Mouse (Mus musculus) embryonic facial prominence, embryonic 15.5 days (tissue): ENCODE results near the gene Abcc4. TPM values are rescaled to one million over a fixed set of nuclear protein-coding genes. Genes with fewer than 3 reads are reported as not detected.

Experiments used
- ATAC-seq: fragments of 200-750 bp; cut with Nextera tagmentation; 2 replicates; pipeline ENCODE4 v1.8.0; 2017; ENCODE audit warnings: low read depth, moderate TSS enrichment; ENCODE audit not compliant: insufficient number of reproducible peaks, low FRiP score, low TSS enrichment
- H3K27ac ChIP-seq: fragments of 300-500 bp; sonication (generic); replicated peaks from 2 replicates; pipeline ENCODE4 v1.5.1; 2015; ENCODE audit warnings: mild to moderate bottlenecking, inconsistent platforms
- H3K27me3 ChIP-seq: fragments of 300-500 bp; sonication (generic); 2 replicates; pipeline ENCODE4 v1.6.1; 2015; ENCODE audit warnings: inconsistent platforms
- H3K36me3 ChIP-seq: fragments of 300-500 bp; sonication (generic); 2 replicates; pipeline ENCODE4 v1.6.1; 2015; ENCODE audit warnings: mild to moderate bottlenecking, inconsistent platforms
- H3K4me1 ChIP-seq: fragments of 300-500 bp; sonication (generic); 2 replicates; pipeline ENCODE4 v1.6.1; 2015; ENCODE audit warnings: inconsistent platforms
- H3K4me2 ChIP-seq: fragments of 300-500 bp; sonication (generic); replicated peaks from 2 replicates; pipeline ENCODE4 v1.6.1; 2015; ENCODE audit warnings: mild to moderate bottlenecking, inconsistent platforms
- H3K4me3 ChIP-seq: fragments of 300-500 bp; sonication (generic); replicated peaks from 2 replicates; pipeline ENCODE4 v1.5.1; 2015; ENCODE audit warnings: mild to moderate bottlenecking, inconsistent platforms
- H3K9ac ChIP-seq: fragments of 300-500 bp; sonication (generic); 2 replicates; pipeline ENCODE4 v1.6.1; 2015; ENCODE audit warnings: inconsistent platforms
- H3K9me3 ChIP-seq: fragments of 300-500 bp; sonication (generic); replicated peaks from 2 replicates; pipeline ENCODE4 v1.6.1; 2016; ENCODE audit warnings: inconsistent platforms
- WGBS: fragments of 180-500 bp; shearing (Covaris S2); methylation state at CpG from one replicate; pipeline ENCODE4 v1.1.7; 2015; 5-methylcytosine and 5-hydroxymethylcytosine counted together
- polyA plus RNA-seq: library from polyadenylated mRNA; unstranded; fragments of >200 nt; fragmentation: Nextera tagmentation; extraction: Ambion mirVana; gene quantifications from 2 replicates; pipeline ENCODE4 v1.2.1, GENCODE M21; 2015

The Abcc4 gene
- polyA plus RNA-seq, 1 experiment from 2014 or later, result 4.3 TPM

GRCm38 (mm10) chr14:118491300-118491699 is 214.7 kb downstream of the Abcc4 start:
- Histone ChIP-seq H3K27ac (no peak overlapping the region), H3K9me3 (no peaks in the 10 kb centered on the region), H3K36me3 (no peaks in the 10 kb centered on the region), H3K4me3 (no peak overlapping the region), H3K4me1 (no peaks in the 10 kb centered on the region), H3K27me3 (no peaks in the 10 kb centered on the region), H3K9ac (no peak overlapping the region), H3K4me2 (no peak overlapping the region)
- ATAC-seq, result peak; percentile 63; the same call in 1 of the 2 replicates
- WGBS, result 30% methylated on average over 13 of the region's 13 CpGs

GRCm38 (mm10) chr14:118490525-118490924 is 215.5 kb downstream of the Abcc4 start:
- H3K4me1 ChIP-seq, result no peaks in the 10 kb centered on the region
- no peak for ATAC-seq
- no peak overlapping the region for H3K4me3 ChIP-seq
- WGBS, result 79% methylated on average over 7 of the region's 7 CpGs
- no peak overlapping the region for H3K27ac ChIP-seq
- no peak overlapping the region for H3K9ac ChIP-seq
- no peaks in the 10 kb centered on the region for H3K27me3 ChIP-seq
- no peaks in the 10 kb centered on the region for H3K9me3 ChIP-seq
- no peaks in the 10 kb centered on the region for H3K36me3 ChIP-seq
- H3K4me2 ChIP-seq, result no peak overlapping the region

- WGBS, result 75% methylated on average over 11 of the region's 11 CpGs
- Histone ChIP-seq H3K9me3 (no peaks in the 10 kb centered on the region), H3K4me2 (no peak overlapping the region), H3K9ac (no peak overlapping the region), H3K36me3 (no peaks in the 10 kb centered on the region), H3K4me3 (no peak overlapping the region), H3K27me3 (no peaks in the 10 kb centered on the region), H3K27ac (no peak overlapping the region), H3K4me1 (no peaks in the 10 kb centered on the region)
- no peak for ATAC-seq
These were observed 219.7 kb downstream of the Abcc4 start for GRCm38 (mm10) chr14:118486349-118486748.

- WGBS, result 89% methylated on average over 6 of the region's 6 CpGs
- H3K4me1 ChIP-seq, result no peaks in the 10 kb centered on the region
These were observed 220.4 kb downstream of the Abcc4 start for GRCm38 (mm10) chr14:118485646-118486045.

GRCm38 (mm10) chr14:118482320-118482719 is 223.7 kb downstream of the Abcc4 start:
- H3K27ac ChIP-seq, result no peak overlapping the region
- no peaks in the 10 kb centered on the region for H3K9me3 ChIP-seq
- H3K4me2 ChIP-seq, result no peak overlapping the region
- no peaks in the 10 kb centered on the region for H3K27me3 ChIP-seq
- no peak for ATAC-seq
- no peaks in the 10 kb centered on the region for H3K4me1 ChIP-seq
- H3K36me3 ChIP-seq, result no peaks in the 10 kb centered on the region
- no peak overlapping the region for H3K4me3 ChIP-seq
- no peak overlapping the region for H3K9ac ChIP-seq
- WGBS, result 72% methylated on average over 5 of the region's 5 CpGs

More at GRCm38 (mm10) chr14:118485646-118486045, 220.4 kb downstream of the Abcc4 start:
- H3K4me2 ChIP-seq, result no peak overlapping the region
- H3K4me3 ChIP-seq, result no peak overlapping the region
- H3K27ac ChIP-seq, result no peak overlapping the region
- no peak for ATAC-seq
- H3K9me3 ChIP-seq, result no peaks in the 10 kb centered on the region
- no peak overlapping the region for H3K9ac ChIP-seq
- no peaks in the 10 kb centered on the region for H3K27me3 ChIP-seq
- H3K36me3 ChIP-seq, result no peaks in the 10 kb centered on the region

GRCm38 (mm10) chr14:118481779-118482178 is 224.2 kb downstream of the Abcc4 start:
- no peak overlapping the region for H3K4me3 ChIP-seq
- H3K4me2 ChIP-seq, result no peak overlapping the region
- ATAC-seq, result no peak
- H3K27me3 ChIP-seq, result no peaks in the 10 kb centered on the region
- H3K9me3 ChIP-seq, result no peaks in the 10 kb centered on the region
- no peak overlapping the region for H3K9ac ChIP-seq
- no peak overlapping the region for H3K27ac ChIP-seq
- 66% methylated on average over 5 of the region's 5 CpGs for WGBS
- H3K4me1 ChIP-seq, result no peaks in the 10 kb centered on the region
- H3K36me3 ChIP-seq, result no peaks in the 10 kb centered on the region

GRCm38 (mm10) chr14:118476329-118476728 is 229.7 kb downstream of the Abcc4 start:
- WGBS, result 79% methylated on average over 3 of the region's 3 CpGs
- Histone ChIP-seq H3K4me3 (no peak overlapping the region), H3K27me3 (peaks cover 23% of the 10 kb centered on the region), H3K36me3 (no peaks in the 10 kb centered on the region), H3K4me1 (peaks cover 15% of the 10 kb centered on the region), H3K9ac (no peak overlapping the region), H3K4me2 (no peak overlapping the region), H3K27ac (no peak overlapping the region), H3K9me3 (no peaks in the 10 kb centered on the region)
- no peak for ATAC-seq

- peaks cover 23% of the 10 kb centered on the region for H3K27me3 ChIP-seq
- H3K36me3 ChIP-seq, result no peaks in the 10 kb centered on the region
- no peak overlapping the region for H3K4me3 ChIP-seq
- H3K9ac ChIP-seq, result no peak overlapping the region
- no peak overlapping the region for H3K27ac ChIP-seq
- no peaks in the 10 kb centered on the region for H3K9me3 ChIP-seq
- H3K4me2 ChIP-seq, result no peak overlapping the region
- H3K4me1 ChIP-seq, result peaks cover 15% of the 10 kb centered on the region
- 55% methylated on average over 7 of the region's 7 CpGs for whole genome bisulfite sequencing
- ATAC-seq, result no peak
These were observed 230.9 kb downstream of the Abcc4 start for GRCm38 (mm10) chr14:118475100-118475454.

GRCm38 (mm10) chr14:118474226-118475099 is 231.6 kb downstream of the Abcc4 start:
- Histone ChIP-seq H3K9me3 (no peaks in the 10 kb centered on the region), H3K36me3 (no peaks in the 10 kb centered on the region), H3K27ac (no peak overlapping the region), H3K4me3 (peak overlapping the region; percentile 52), H3K27me3 (peaks cover 23% of the 10 kb centered on the region), H3K9ac (no peak overlapping the region), H3K4me1 (peaks cover 15% of the 10 kb centered on the region), H3K4me2 (peak overlapping the region; percentile 96)
- peak; percentile 54; the same call in 1 of the 2 replicates for ATAC-seq
- WGBS, result 18% methylated on average over 26 of the region's 26 CpGs

GRCm38 (mm10) chr14:118473831-118474193 is 232.2 kb downstream of the Abcc4 start:
- Histone ChIP-seq H3K4me2 (peak overlapping the region; percentile 96), H3K4me3 (peak overlapping the region; percentile 52), H3K4me1 (peaks cover 15% of the 10 kb centered on the region), H3K9me3 (no peaks in the 10 kb centered on the region), H3K9ac (no peak overlapping the region; the same call in 1 of the 2 replicates), H3K27ac (no peak overlapping the region), H3K27me3 (peaks cover 23% of the 10 kb centered on the region), H3K36me3 (no peaks in the 10 kb centered on the region)
- under 1% methylated on average over 37 of the region's 37 CpGs for WGBS
- peak; percentile 67 for ATAC-seq

- no peaks in the 10 kb centered on the region for H3K9me3 ChIP-seq
- H3K4me1 ChIP-seq, result peaks cover 15% of the 10 kb centered on the region
- H3K4me3 ChIP-seq, result peak overlapping the region; percentile 52
- no peak for ATAC-seq
- WGBS, result 11% methylated on average over 20 of the region's 20 CpGs
- no peak overlapping the region; the same call in 1 of the 2 replicates for H3K9ac ChIP-seq
- no peaks in the 10 kb centered on the region for H3K36me3 ChIP-seq
- peak overlapping the region; percentile 96 for H3K4me2 ChIP-seq
- H3K27ac ChIP-seq, result no peak overlapping the region
- H3K27me3 ChIP-seq, result peaks cover 23% of the 10 kb centered on the region
These were observed 232.7 kb downstream of the Abcc4 start for GRCm38 (mm10) chr14:118473188-118473830.
